ENCODE assay signal across 9 mouse cellular contexts in the genomic region with DNA sequence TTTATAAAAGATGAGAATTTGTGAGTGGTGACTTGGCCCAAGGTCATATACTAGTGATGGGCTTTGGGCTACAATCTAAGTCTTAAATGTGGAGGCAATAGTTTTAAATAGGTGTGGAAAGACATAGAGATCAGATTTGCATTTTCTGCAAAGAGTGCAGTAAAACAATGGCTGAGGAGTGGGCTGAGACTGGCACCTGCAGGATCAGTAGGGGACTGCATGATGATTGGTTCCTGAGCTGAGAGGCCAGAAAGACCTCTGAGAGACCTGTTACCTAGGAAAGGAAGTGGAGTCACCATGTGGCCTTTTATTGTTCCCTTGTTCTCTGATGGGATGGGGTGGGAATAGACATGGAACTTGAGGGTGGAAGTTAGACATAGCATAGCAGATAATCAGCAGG. TPM values are rescaled to one million over a fixed set of nuclear protein-coding genes. Genes with fewer than 3 reads are reported as not detected.
DNase-seq lines count a peak whose midpoint lies in the region; ATAC-seq and TF ChIP-seq lines count a peak whose summit lies in the region.
"Had no signal": no experiment of that assay in that cellular context is flagged by ENCODE, and none has a peak within 500 bp of the region (broad histone marks: within the 10 kb centered on the region; RNA-seq: fewer than 3 reads in every experiment).

No protein-coding gene starts in this region.

- ATAC-seq in hindbrain, embryonic 11.5 days (ENCODE audit: low FRiP score) = no peak
- ATAC-seq in hindbrain, embryonic 13.5 days (ENCODE audit: low FRiP score) = no peak

- TF ChIP-seq POLR2A in cortical plate, adult 2 months (IDR thresholded peaks at IDR 0.05; ENCODE audit: extremely low read depth, insufficient read depth, low read length) = no peak

- DNase-seq in hindbrain, embryonic 11.5 days (ENCODE audit: low spot score) = peak; percentile 35
- peak; percentile 16 for DNase-seq in right cerebral cortex, postnatal 4 days
- no peak for DNase-seq in right cerebral cortex, adult 18-20 months
- DNase-seq in spleen, postnatal 36 days (ENCODE audit: low spot score in 2 of 2) = peak; percentile 24 to 26
- DNase-seq in urinary bladder, postnatal 25 days (ENCODE audit: low spot score) = no peak
- DNase-seq in urinary bladder, postnatal 14 days (ENCODE audit: low spot score) = no peak

- no peak overlapping the region for H3K9ac ChIP-seq in hindbrain, embryonic 11.5 days (ENCODE audit: low read depth, low read length)
- no peak overlapping the region for H3K9ac ChIP-seq in hindbrain, embryonic 13.5 days
- H3K9ac ChIP-seq: neural tube, embryonic 12.5 days had no signal

- H3K27me3 ChIP-seq in hindbrain, embryonic 11.5 days (ENCODE audit: control insufficient read depth, insufficient read depth, low read length) = no peaks in the 10 kb centered on the region
- H3K27me3 ChIP-seq in hindbrain, embryonic 13.5 days = no peaks in the 10 kb centered on the region
- H3K27me3 ChIP-seq: neural tube, embryonic 12.5 days had no signal

- H3K36me3 ChIP-seq in hindbrain, embryonic 11.5 days (ENCODE audit: control insufficient read depth, insufficient read depth, low read length) = no peaks in the 10 kb centered on the region
- no peaks in the 10 kb centered on the region for H3K36me3 ChIP-seq in hindbrain, embryonic 13.5 days

- no peaks in the 10 kb centered on the region for H3K4me1 ChIP-seq in hindbrain, embryonic 11.5 days (replicated peaks; ENCODE audit: control insufficient read depth, insufficient read depth, low read length)
- no peaks in the 10 kb centered on the region for H3K4me1 ChIP-seq in hindbrain, embryonic 13.5 days (replicated peaks)
- H3K4me1 ChIP-seq in cortical plate, adult 2 months (ENCODE audit: control insufficient read depth, insufficient read depth, low read length) = no peaks in the 10 kb centered on the region
- H3K4me1 ChIP-seq: neural tube, embryonic 12.5 days had no signal

- peak; percentile 42; the same call in 1 of the 2 replicates for TF ChIP-seq CTCF in cortical plate, adult 2 months (IDR thresholded peaks at IDR 0.05; ENCODE audit: extremely low read depth, insufficient read depth, low read length)

- no peak overlapping the region for H3K4me3 ChIP-seq in hindbrain, embryonic 11.5 days (ENCODE audit: low read depth, low read length)
- no peak overlapping the region for H3K4me3 ChIP-seq in hindbrain, embryonic 13.5 days
- H3K4me3 ChIP-seq in cortical plate, adult 2 months (ENCODE audit: insufficient read depth, low read length) = no peak overlapping the region
- H3K4me3 ChIP-seq: neural tube, embryonic 12.5 days had no signal

- no peaks in the 10 kb centered on the region for H3K9me3 ChIP-seq in hindbrain, embryonic 11.5 days (ENCODE audit: control insufficient read depth, low read length)
- no peaks in the 10 kb centered on the region for H3K9me3 ChIP-seq in hindbrain, embryonic 13.5 days
- H3K9me3 ChIP-seq: neural tube, embryonic 12.5 days had no signal

- no peak overlapping the region for H3K27ac ChIP-seq in hindbrain, embryonic 11.5 days (ENCODE audit: low read depth, low read length)
- H3K27ac ChIP-seq in hindbrain, embryonic 13.5 days = no peak overlapping the region
- no peak overlapping the region for H3K27ac ChIP-seq in cortical plate, adult 2 months (ENCODE audit: insufficient read depth, low read length)
- H3K27ac ChIP-seq: neural tube, embryonic 12.5 days had no signal

- H3K4me2 ChIP-seq in hindbrain, embryonic 11.5 days (replicated peaks; ENCODE audit: low read depth, low read length) = no peak overlapping the region
- H3K4me2 ChIP-seq in hindbrain, embryonic 13.5 days = no peak overlapping the region
- H3K4me2 ChIP-seq: neural tube, embryonic 12.5 days had no signal

RNA-seq across cellular contexts. Expression of gene Ap1s2, which starts 4.0 kb away (rescaled TPM):
- 52.4 and 56.3 TPM in 2 replicates for polyA plus RNA-seq in hindbrain, embryonic 11.5 days (2014; fragmentation: Nextera tagmentation; extraction: Ambion mirVana)
- 99.3 and 104 TPM in 2 replicates for polyA plus RNA-seq in hindbrain, embryonic 13.5 days (2015; fragmentation: Nextera tagmentation; extraction: Ambion mirVana)
- polyA plus RNA-seq in cortical plate, adult 2 months (2012; rRNA removed) = 25.0 and 25.1 TPM in 2 replicates

RNA-seq across cellular contexts. Expression of gene Zrsr2, which starts 45.7 kb away (rescaled TPM):
- polyA plus RNA-seq in hindbrain, embryonic 11.5 days (2014; fragmentation: Nextera tagmentation; extraction: Ambion mirVana) = 56.8 and 64.1 TPM in 2 replicates
- 58.7 and 63.9 TPM in 2 replicates for polyA plus RNA-seq in hindbrain, embryonic 13.5 days (2015; fragmentation: Nextera tagmentation; extraction: Ambion mirVana)
- 33.0 and 35.0 TPM in 2 replicates for polyA plus RNA-seq in cortical plate, adult 2 months (2012; rRNA removed)

Comparison
In these comparisons a context has a peak if more than half of its experiments do, and no peak if none do; other contexts are left out.
1. DNase-seq: peak in hindbrain, embryonic 11.5 days (single experiment), right cerebral cortex, postnatal 4 days (single experiment) and spleen, postnatal 36 days (2 of 2); none in right cerebral cortex, adult 18-20 months (single experiment), urinary bladder, postnatal 25 days (single experiment) and urinary bladder, postnatal 14 days (single experiment).